Mouse (Mus musculus) cerebellum, adult 2 months (tissue): ENCODE data around the gene Neb. TPM values are rescaled to one million over a fixed set of nuclear protein-coding genes. Genes with fewer than 3 reads are reported as not detected.
A peak's percentile ranks its signal among the peaks of the same experiment; 100 is the strongest.

Source experiments
- DNase-seq, 2 experiments: peaks; one replicate each; pipeline ENCODE4 v3.0.0; 2021
- H3K27ac ChIP-seq: fragments of 200-500 bp; 2 replicates; pipeline ENCODE4 v1.5.1; 2012; ENCODE audit warnings: low read length, control low read depth, inconsistent platforms; ENCODE audit not compliant: insufficient read depth
- H3K27me3 ChIP-seq: fragments of 200-500 bp; 2 replicates; pipeline ENCODE4 v1.6.1; 2012; ENCODE audit warnings: inconsistent platforms, mild to moderate bottlenecking, low read length, moderate library complexity; ENCODE audit not compliant: control insufficient read depth, insufficient read depth
- H3K4me1 ChIP-seq: fragments of 200-500 bp; 2 replicates; pipeline ENCODE4 v1.6.1; 2011; ENCODE audit warnings: low read length; ENCODE audit not compliant: control insufficient read depth, insufficient read depth
- H3K4me3 ChIP-seq: fragments of 200-500 bp; replicated peaks from 2 replicates; pipeline ENCODE3; 2011; ENCODE audit warnings: mild to moderate bottlenecking, low read depth, low read length, control low read depth; ENCODE audit not compliant: insufficient read depth
- CTCF ChIP-seq: fragments of 200-500 bp; IDR thresholded peaks from 2 replicates; pipeline ENCODE4 v1.5.1; 2011; ENCODE audit warnings: low read depth, mild to moderate bottlenecking, control low read depth, low read length, moderate library complexity, borderline replicate concordance; ENCODE audit not compliant: insufficient read depth
- POLR2A ChIP-seq: fragments of 200-500 bp; IDR thresholded peaks from 2 replicates; pipeline ENCODE4 v1.6.1; 2011; ENCODE audit warnings: low read length, control low read depth, borderline replicate concordance; ENCODE audit not compliant: insufficient read depth
- WGBS: fragments of 180-500 bp; shearing (Covaris S2); methylation state at CpG from one replicate; pipeline ENCODE4 v1.1.7; 2018; 5-methylcytosine and 5-hydroxymethylcytosine counted together
- polyA plus RNA-seq: library from polyadenylated mRNA; depleted of rRNA; stranded (reverse); fragments of >200 nt; gene quantifications from 2 replicates; pipeline ENCODE4 v1.2.3, GENCODE M21; 2012; rRNA removed

Neb gene
- polyA plus RNA-seq = 10.8 and 12.8 TPM in 2 replicates

GRCm38 (mm10) chr2:52378448-52378804 is at the start of gene Neb:
Gene Neb (minus strand): TSS chr2:52378474.
- 68% methylated on average over 7 of the region's 7 CpGs for WGBS
- Histone ChIP-seq H3K27ac (no peak within 1 kb of the TSS), H3K4me1 (no peaks in the 10 kb centered on the region), H3K4me3 (no peak within 1 kb of the TSS), H3K27me3 (no peaks in the 10 kb centered on the region)
- TF ChIP-seq CTCF (no peak), POLR2A (no peak)
- DNase-seq = no peak

GRCm38 (mm10) chr2:52427383-52427782 is 49.1 kb upstream of the Neb start:
- TF ChIP-seq CTCF = no peak
- no peak for TF ChIP-seq POLR2A
- H3K27me3 ChIP-seq = no peaks in the 10 kb centered on the region
- H3K4me3 ChIP-seq = no peak overlapping the region
- no peak for DNase-seq
- WGBS = 85% methylated on average over 3 of the region's 3 CpGs
- H3K4me1 ChIP-seq = peaks cover 5% of the 10 kb centered on the region; the same call in 1 of the 2 replicates
- H3K27ac ChIP-seq = no peak overlapping the region

GRCm38 (mm10) chr2:52426041-52426440 is 47.8 kb upstream of the Neb start:
- H3K4me1 ChIP-seq = peaks cover 12% of the 10 kb centered on the region; the same call in 1 of the 2 replicates
- H3K27me3 ChIP-seq = no peaks in the 10 kb centered on the region
- TF ChIP-seq POLR2A (no peak), CTCF (no peak)
- WGBS = 90% methylated on average over 3 of the region's 3 CpGs
- H3K27ac ChIP-seq = no peak overlapping the region
- H3K4me3 ChIP-seq = no peak overlapping the region
- no peak for DNase-seq

- no peak for DNase-seq
- Histone ChIP-seq H3K4me1 (peaks cover 14% of the 10 kb centered on the region; the same call in 1 of the 2 replicates), H3K27ac (peak overlapping the region; percentile 72; the same call in 1 of the 2 replicates), H3K27me3 (no peaks in the 10 kb centered on the region), H3K4me3 (peak overlapping the region; percentile 73)
- no peak for TF ChIP-seq POLR2A
- no peak for TF ChIP-seq CTCF
- 16% methylated on average over 10 of the region's 10 CpGs for WGBS
Measured at GRCm38 (mm10) chr2:52425523-52425795, 47.2 kb upstream of the Neb start.

GRCm38 (mm10) chr2:52424747-52425522 is 46.7 kb upstream of the Neb start, which contains the start of gene Arl5a:
Gene Arl5a (minus strand): TSS chr2:52424901.
- DNase-seq = peak; percentile 96 to 98
- WGBS = under 1% methylated on average over 57 of the region's 57 CpGs
- no peaks in the 10 kb centered on the region for H3K27me3 ChIP-seq

GRCm38 (mm10) chr2:52424248-52424728 is 46.0 kb upstream of the Neb start:
- DNase-seq = peak in 1 of 2 experiments; percentile 68
- peak overlapping the region; percentile 98 for H3K4me3 ChIP-seq
- under 1% methylated on average over 42 of the region's 42 CpGs for WGBS
- no peaks in the 10 kb centered on the region for H3K27me3 ChIP-seq
- H3K27ac ChIP-seq = peak overlapping the region; percentile 95
- H3K4me1 ChIP-seq = peaks cover 21% of the 10 kb centered on the region; the same call in 1 of the 2 replicates
- TF ChIP-seq POLR2A = no peak
- no peak for TF ChIP-seq CTCF

More at GRCm38 (mm10) chr2:52424747-52425522, 46.7 kb upstream of the Neb start, which contains the start of gene Arl5a:
- Histone ChIP-seq H3K27ac (peak within 1 kb of the TSS; percentile 95), H3K4me3 (peak within 1 kb of the TSS; percentile 98), H3K4me1 (peaks cover 19% of the 10 kb centered on the region; the same call in 1 of the 2 replicates)
- TF ChIP-seq POLR2A (peak; percentile 95), CTCF (no peak)

- H3K4me3 ChIP-seq = peak overlapping the region; percentile 98
- no peaks in the 10 kb centered on the region for H3K27me3 ChIP-seq
- under 1% methylated on average over 16 of the region's 16 CpGs for WGBS
- peaks cover 23% of the 10 kb centered on the region for H3K4me1 ChIP-seq
- TF ChIP-seq CTCF = no peak
- TF ChIP-seq POLR2A = no peak
- DNase-seq = peak in 1 of 2 experiments; percentile 45
- H3K27ac ChIP-seq = no peak overlapping the region
Measured at GRCm38 (mm10) chr2:52423611-52424247, 45.5 kb upstream of the Neb start.
